Mouse (Mus musculus): ENCODE measurements at regions not wholly inside any gene's neighbourhood (a gene's known extent, or its start where the extent isn't known, plus 50 kb on each side); places are given as distances from the start of the nearest gene placed in this dataset.

GRCm38 (mm10) chr6:31086798-31087360, 128.0 kb upstream of the Klf14 start:
- Histone ChIP-seq H3K4me1 (ENCODE audit: control insufficient read depth, insufficient read depth, low read length) (peaks cover 5% of the 10 kb centered on the region; the same call in 1 of the 2 replicates), H3K27me3 (replicated peaks; ENCODE audit: control insufficient read depth, insufficient read depth, low read length) (no peaks in the 10 kb centered on the region), H3K36me3 (ENCODE audit: control insufficient read depth, insufficient read depth, low read length) (peaks cover 11% of the 10 kb centered on the region), H3K4me3 (ENCODE audit: insufficient read depth, low read depth, low read length) (no peak overlapping the region), H3K27ac (ENCODE audit: insufficient read depth, low read depth, low read length) (no peak overlapping the region)
- DNase-seq = no peak
- TF ChIP-seq CTCF (conservative IDR thresholded peaks at IDR 0.05; ENCODE audit: insufficient read depth, insufficient read length, low read depth, low read length) (no peak), POLR2A (IDR thresholded peaks at IDR 0.05; ENCODE audit: low read depth, low read length) (no peak)
- 80% methylated on average over 7 of the region's 7 CpGs for WGBS

GRCm38 (mm10) chr6:31087511-31087910, 128.6 kb upstream of the Klf14 start:
- TF ChIP-seq CTCF (conservative IDR thresholded peaks at IDR 0.05; ENCODE audit: insufficient read depth, insufficient read length, low read depth, low read length) = no peak
- TF ChIP-seq POLR2A (IDR thresholded peaks at IDR 0.05; ENCODE audit: low read depth, low read length) = no peak
- Histone ChIP-seq H3K4me1 (ENCODE audit: control insufficient read depth, insufficient read depth, low read length) (peaks cover 5% of the 10 kb centered on the region; the same call in 1 of the 2 replicates), H3K27me3 (replicated peaks; ENCODE audit: control insufficient read depth, insufficient read depth, low read length) (no peaks in the 10 kb centered on the region), H3K36me3 (ENCODE audit: control insufficient read depth, insufficient read depth, low read length) (peaks cover 11% of the 10 kb centered on the region), H3K4me3 (ENCODE audit: insufficient read depth, low read depth, low read length) (no peak overlapping the region), H3K27ac (ENCODE audit: insufficient read depth, low read depth, low read length) (no peak overlapping the region)
- 53% methylated on average over 4 of the region's 4 CpGs for WGBS
- DNase-seq = no peak

GRCm38 (mm10) chr6:31088147-31088972, 129.5 kb upstream of the Klf14 start:
- Histone ChIP-seq H3K36me3 (ENCODE audit: control insufficient read depth, insufficient read depth, low read length) (peaks cover 11% of the 10 kb centered on the region), H3K27me3 (replicated peaks; ENCODE audit: control insufficient read depth, insufficient read depth, low read length) (no peaks in the 10 kb centered on the region), H3K4me3 (ENCODE audit: insufficient read depth, low read depth, low read length) (no peak overlapping the region), H3K4me1 (ENCODE audit: control insufficient read depth, insufficient read depth, low read length) (peaks cover 5% of the 10 kb centered on the region; the same call in 1 of the 2 replicates), H3K27ac (ENCODE audit: insufficient read depth, low read depth, low read length) (no peak overlapping the region)
- TF ChIP-seq POLR2A (IDR thresholded peaks at IDR 0.05; ENCODE audit: low read depth, low read length) (no peak), CTCF (conservative IDR thresholded peaks at IDR 0.05; ENCODE audit: insufficient read depth, insufficient read length, low read depth, low read length) (no peak)
- WGBS = 32% methylated on average over 18 of the region's 18 CpGs
- no peak for DNase-seq

GRCm38 (mm10) chr6:31088973-31089368, 130.1 kb upstream of the Klf14 start:
- DNase-seq = no peak
- Histone ChIP-seq H3K27ac (ENCODE audit: insufficient read depth, low read depth, low read length) (no peak overlapping the region), H3K4me1 (ENCODE audit: control insufficient read depth, insufficient read depth, low read length) (peaks cover 5% of the 10 kb centered on the region; the same call in 1 of the 2 replicates), H3K4me3 (ENCODE audit: insufficient read depth, low read depth, low read length) (no peak overlapping the region), H3K27me3 (replicated peaks; ENCODE audit: control insufficient read depth, insufficient read depth, low read length) (no peaks in the 10 kb centered on the region), H3K36me3 (ENCODE audit: control insufficient read depth, insufficient read depth, low read length) (peaks cover 11% of the 10 kb centered on the region)
- 37% methylated on average over 5 of the region's 5 CpGs for WGBS
- no peak for TF ChIP-seq CTCF (conservative IDR thresholded peaks at IDR 0.05; ENCODE audit: insufficient read depth, insufficient read length, low read depth, low read length)
- TF ChIP-seq POLR2A (IDR thresholded peaks at IDR 0.05; ENCODE audit: low read depth, low read length) = no peak

GRCm38 (mm10) chr6:31090288-31090687, 131.4 kb upstream of the Klf14 start:
- no peaks in the 10 kb centered on the region for H3K27me3 ChIP-seq (replicated peaks; ENCODE audit: control insufficient read depth, insufficient read depth, low read length)
- H3K36me3 ChIP-seq (ENCODE audit: control insufficient read depth, insufficient read depth, low read length) = peaks cover 11% of the 10 kb centered on the region
- 82% methylated on average over 6 of the region's 6 CpGs for WGBS
- H3K27ac ChIP-seq (ENCODE audit: insufficient read depth, low read depth, low read length) = no peak overlapping the region
- TF ChIP-seq CTCF (conservative IDR thresholded peaks at IDR 0.05; ENCODE audit: insufficient read depth, insufficient read length, low read depth, low read length) (no peak), POLR2A (IDR thresholded peaks at IDR 0.05; ENCODE audit: low read depth, low read length) (no peak)
- H3K4me3 ChIP-seq (ENCODE audit: insufficient read depth, low read depth, low read length) = no peak overlapping the region
- peaks cover 5% of the 10 kb centered on the region; the same call in 1 of the 2 replicates for H3K4me1 ChIP-seq (ENCODE audit: control insufficient read depth, insufficient read depth, low read length)
- no peak for DNase-seq

GRCm38 (mm10) chr6:31090791-31091190, 131.9 kb upstream of the Klf14 start:
- H3K27me3 ChIP-seq (replicated peaks; ENCODE audit: control insufficient read depth, insufficient read depth, low read length) = no peaks in the 10 kb centered on the region
- peaks cover 11% of the 10 kb centered on the region for H3K36me3 ChIP-seq (ENCODE audit: control insufficient read depth, insufficient read depth, low read length)
- no peak for TF ChIP-seq CTCF (conservative IDR thresholded peaks at IDR 0.05; ENCODE audit: insufficient read depth, insufficient read length, low read depth, low read length)
- no peak for TF ChIP-seq POLR2A (IDR thresholded peaks at IDR 0.05; ENCODE audit: low read depth, low read length)
- peaks cover 5% of the 10 kb centered on the region; the same call in 1 of the 2 replicates for H3K4me1 ChIP-seq (ENCODE audit: control insufficient read depth, insufficient read depth, low read length)
- 84% methylated on average over 7 of the region's 7 CpGs for WGBS
- no peak overlapping the region for H3K27ac ChIP-seq (ENCODE audit: insufficient read depth, low read depth, low read length)
- no peak overlapping the region for H3K4me3 ChIP-seq (ENCODE audit: insufficient read depth, low read depth, low read length)
- no peak for DNase-seq

GRCm38 (mm10) chr6:31092324-31092723, 133.4 kb upstream of the Klf14 start:
- Histone ChIP-seq H3K4me3 (ENCODE audit: insufficient read depth, low read depth, low read length) (no peak overlapping the region), H3K27ac (ENCODE audit: insufficient read depth, low read depth, low read length) (no peak overlapping the region), H3K4me1 (ENCODE audit: control insufficient read depth, insufficient read depth, low read length) (peaks cover 14% of the 10 kb centered on the region), H3K27me3 (replicated peaks; ENCODE audit: control insufficient read depth, insufficient read depth, low read length) (no peaks in the 10 kb centered on the region), H3K36me3 (ENCODE audit: control insufficient read depth, insufficient read depth, low read length) (peaks cover 8% of the 10 kb centered on the region)
- TF ChIP-seq CTCF (conservative IDR thresholded peaks at IDR 0.05; ENCODE audit: insufficient read depth, insufficient read length, low read depth, low read length) = no peak
- TF ChIP-seq POLR2A (IDR thresholded peaks at IDR 0.05; ENCODE audit: low read depth, low read length) = no peak
- WGBS = 90% methylated on average over 6 of the region's 6 CpGs
- DNase-seq = no peak

Data from kidney, adult 2 months (tissue).